Mouse (Mus musculus): Measurements from ENCODE around the gene Plb1. TPM values are rescaled to one million over a fixed set of nuclear protein-coding genes. Genes with fewer than 3 reads are reported as not detected.

Gene Plb1
- polyA plus RNA-seq, 2 experiments: 1.1 to 1.5 TPM

- Histone ChIP-seq H3K27ac (replicated peaks; ENCODE audit: low read depth, low read length) (no peak overlapping the region), H3K4me3 (replicated peaks; ENCODE audit: low read length) (no peak overlapping the region), H3K27me3 (ENCODE audit: control insufficient read depth, insufficient read depth, low read length) (no peaks in the 10 kb centered on the region), H3K36me3 (ENCODE audit: control insufficient read depth, insufficient read depth, low read length) (no peaks in the 10 kb centered on the region), H3K9ac (ENCODE audit: low read depth, low read length, severe bottlenecking) (no peak overlapping the region), H3K9me3 (ENCODE audit: control insufficient read depth, low read length) (no peaks in the 10 kb centered on the region), H3K4me1 (ENCODE audit: control insufficient read depth, insufficient read depth, low read length) (no peaks in the 10 kb centered on the region), H3K4me2 (replicated peaks; ENCODE audit: low read depth, low read length, severe bottlenecking) (no peak overlapping the region)
- DNase-seq (ENCODE audit: low spot score): no peak
- no peak for ATAC-seq (ENCODE audit: low FRiP score, low read depth)
- no peak for TF ChIP-seq POLR2A (IDR thresholded peaks at IDR 0.05; ENCODE audit: borderline replicate concordance, extremely low read depth, insufficient read depth, insufficient read length)
- WGBS: 70% methylated on average over 5 of the region's 5 CpGs
These were observed 45.6 kb downstream of the Plb1 start for GRCm38 (mm10) chr5:32278000-32278694.

GRCm38 (mm10) chr5:32280066-32280465 is 47.6 kb downstream of the Plb1 start:
- Histone ChIP-seq H3K27ac (replicated peaks; ENCODE audit: low read depth, low read length) (no peak overlapping the region), H3K27me3 (ENCODE audit: control insufficient read depth, insufficient read depth, low read length) (no peaks in the 10 kb centered on the region), H3K4me1 (ENCODE audit: control insufficient read depth, insufficient read depth, low read length) (no peaks in the 10 kb centered on the region), H3K4me3 (replicated peaks; ENCODE audit: low read length) (no peak overlapping the region), H3K4me2 (replicated peaks; ENCODE audit: low read depth, low read length, severe bottlenecking) (no peak overlapping the region), H3K9ac (ENCODE audit: low read depth, low read length, severe bottlenecking) (no peak overlapping the region), H3K36me3 (ENCODE audit: control insufficient read depth, insufficient read depth, low read length) (no peaks in the 10 kb centered on the region), H3K9me3 (ENCODE audit: control insufficient read depth, low read length) (no peaks in the 10 kb centered on the region)
- ATAC-seq (ENCODE audit: low FRiP score, low read depth) (no peak), DNase-seq (ENCODE audit: low spot score) (peak; percentile 51)
- 30% methylated on average over 3 of the region's 3 CpGs for WGBS
- no peak for TF ChIP-seq POLR2A (IDR thresholded peaks at IDR 0.05; ENCODE audit: borderline replicate concordance, extremely low read depth, insufficient read depth, insufficient read length)

- ATAC-seq (ENCODE audit: low FRiP score, low read depth) (no peak), DNase-seq (ENCODE audit: low spot score) (no peak)
- no peaks in the 10 kb centered on the region for H3K4me1 ChIP-seq (ENCODE audit: control insufficient read depth, insufficient read depth, low read length)
- H3K4me2 ChIP-seq (replicated peaks; ENCODE audit: low read depth, low read length, severe bottlenecking): no peak overlapping the region
- no peaks in the 10 kb centered on the region for H3K9me3 ChIP-seq (ENCODE audit: control insufficient read depth, low read length)
- TF ChIP-seq POLR2A (IDR thresholded peaks at IDR 0.05; ENCODE audit: borderline replicate concordance, extremely low read depth, insufficient read depth, insufficient read length): no peak
- H3K27me3 ChIP-seq (ENCODE audit: control insufficient read depth, insufficient read depth, low read length): no peaks in the 10 kb centered on the region
- H3K4me3 ChIP-seq (replicated peaks; ENCODE audit: low read length): no peak overlapping the region
- no peak overlapping the region for H3K27ac ChIP-seq (replicated peaks; ENCODE audit: low read depth, low read length)
- H3K36me3 ChIP-seq (ENCODE audit: control insufficient read depth, insufficient read depth, low read length): no peaks in the 10 kb centered on the region
- H3K9ac ChIP-seq (ENCODE audit: low read depth, low read length, severe bottlenecking): no peak overlapping the region
- WGBS: 39% methylated on average over 4 of the region's 4 CpGs
These were observed 49.8 kb downstream of the Plb1 start for GRCm38 (mm10) chr5:32282345-32282744.

GRCm38 (mm10) chr5:32283457-32283856 is 50.9 kb downstream of the Plb1 start:
- Histone ChIP-seq H3K4me2 (replicated peaks; ENCODE audit: low read depth, low read length, severe bottlenecking) (no peak overlapping the region), H3K27me3 (ENCODE audit: control insufficient read depth, insufficient read depth, low read length) (no peaks in the 10 kb centered on the region), H3K27ac (replicated peaks; ENCODE audit: low read depth, low read length) (no peak overlapping the region), H3K9me3 (ENCODE audit: control insufficient read depth, low read length) (no peaks in the 10 kb centered on the region), H3K9ac (ENCODE audit: low read depth, low read length, severe bottlenecking) (no peak overlapping the region), H3K4me3 (replicated peaks; ENCODE audit: low read length) (no peak overlapping the region), H3K4me1 (ENCODE audit: control insufficient read depth, insufficient read depth, low read length) (no peaks in the 10 kb centered on the region), H3K36me3 (ENCODE audit: control insufficient read depth, insufficient read depth, low read length) (no peaks in the 10 kb centered on the region)
- DNase-seq (ENCODE audit: low spot score) (no peak), ATAC-seq (ENCODE audit: low FRiP score, low read depth) (no peak)
- WGBS: 86% methylated on average over 2 of the region's 2 CpGs
- no peak for TF ChIP-seq POLR2A (IDR thresholded peaks at IDR 0.05; ENCODE audit: borderline replicate concordance, extremely low read depth, insufficient read depth, insufficient read length)

GRCm38 (mm10) chr5:32286315-32286714 is 53.8 kb downstream of the Plb1 start:
- Histone ChIP-seq H3K4me3 (replicated peaks; ENCODE audit: low read length) (no peak overlapping the region), H3K9me3 (ENCODE audit: control insufficient read depth, low read length) (no peaks in the 10 kb centered on the region), H3K27ac (replicated peaks; ENCODE audit: low read depth, low read length) (no peak overlapping the region), H3K36me3 (ENCODE audit: control insufficient read depth, insufficient read depth, low read length) (no peaks in the 10 kb centered on the region), H3K9ac (ENCODE audit: low read depth, low read length, severe bottlenecking) (no peak overlapping the region), H3K27me3 (ENCODE audit: control insufficient read depth, insufficient read depth, low read length) (no peaks in the 10 kb centered on the region), H3K4me2 (replicated peaks; ENCODE audit: low read depth, low read length, severe bottlenecking) (no peak overlapping the region), H3K4me1 (ENCODE audit: control insufficient read depth, insufficient read depth, low read length) (no peaks in the 10 kb centered on the region)
- no peak for TF ChIP-seq POLR2A (IDR thresholded peaks at IDR 0.05; ENCODE audit: borderline replicate concordance, extremely low read depth, insufficient read depth, insufficient read length)
- DNase-seq (ENCODE audit: low spot score): no peak
- no peak for ATAC-seq (ENCODE audit: low FRiP score, low read depth)
- WGBS: 68% methylated on average over 4 of the region's 4 CpGs
